Mouse (Mus musculus) ES-Bruce4 (cell line): Measurements from ENCODE around the gene Tnrc6a.

Experiments used
- CTCF ChIP-seq: IDR thresholded peaks from one replicate; pipeline ENCODE4 v1.8.1; 2011; ENCODE audit warnings: low read depth, low read length
- POLR2A ChIP-seq: IDR thresholded peaks from one replicate; pipeline ENCODE4 v1.8.1; 2011; ENCODE audit warnings: low read length; ENCODE audit not compliant: insufficient read depth

DNA sequence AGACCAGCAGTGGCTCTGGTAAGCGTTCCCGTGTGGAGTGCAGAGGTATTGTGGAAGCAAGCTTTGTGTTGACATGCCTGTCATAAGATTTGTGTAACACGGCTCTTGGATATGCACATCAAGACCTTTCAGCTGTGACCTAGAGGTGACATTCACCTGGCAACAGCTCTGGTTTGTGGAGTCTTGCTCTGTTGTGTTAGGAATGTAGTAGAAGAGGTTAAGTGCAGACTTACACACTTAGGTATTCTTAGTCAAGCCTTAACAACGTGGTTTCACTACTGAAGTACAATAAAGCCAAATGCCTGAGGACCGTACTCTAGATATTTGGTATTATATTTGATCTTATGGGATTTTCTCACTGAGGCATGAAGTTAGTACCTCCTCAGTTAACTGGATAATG lies 48.4 kb downstream of the Tnrc6a start:
- no peak for TF ChIP-seq CTCF
- no peak for TF ChIP-seq POLR2A
